Mouse (Mus musculus) thymus, postnatal 10 days (tissue): Measurements from ENCODE around the gene Gm10139.
"Not testable (repeated sequence)": the region's sequence is repeated elsewhere in the genome, so short reads cannot be mapped to it uniquely, and the experiment has no call there.

Experiments
- DNase-seq, 2 experiments: peaks; one replicate each; pipeline ENCODE4 v3.0.0; 2021; ENCODE audit warnings: low spot score in 2 of 2

Gene Gm10139

DNA sequence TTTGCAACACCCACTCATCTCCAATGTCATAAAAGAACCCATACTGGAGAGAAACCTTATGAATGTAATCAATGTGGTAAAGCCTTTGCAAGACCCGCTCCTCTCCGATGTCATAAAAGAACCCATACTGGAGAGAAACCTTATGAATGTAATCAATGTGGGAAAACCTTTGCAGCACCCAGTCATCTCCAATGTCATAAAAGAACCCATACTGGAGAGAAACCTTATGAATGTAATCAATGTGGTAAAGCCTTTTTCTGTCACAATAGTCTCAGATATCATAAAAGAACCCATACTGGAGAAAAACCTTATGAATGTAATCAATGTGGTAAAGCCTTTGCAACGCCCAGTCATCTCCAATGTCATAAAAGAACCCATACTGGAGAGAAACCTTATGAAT is at the start of gene Gm10139:
Gene Gm10139, plus strand, starts transcription at position 301 of the 400 bp plus-strand sequence.
- DNase-seq, result not testable (repeated sequence)

DNA sequence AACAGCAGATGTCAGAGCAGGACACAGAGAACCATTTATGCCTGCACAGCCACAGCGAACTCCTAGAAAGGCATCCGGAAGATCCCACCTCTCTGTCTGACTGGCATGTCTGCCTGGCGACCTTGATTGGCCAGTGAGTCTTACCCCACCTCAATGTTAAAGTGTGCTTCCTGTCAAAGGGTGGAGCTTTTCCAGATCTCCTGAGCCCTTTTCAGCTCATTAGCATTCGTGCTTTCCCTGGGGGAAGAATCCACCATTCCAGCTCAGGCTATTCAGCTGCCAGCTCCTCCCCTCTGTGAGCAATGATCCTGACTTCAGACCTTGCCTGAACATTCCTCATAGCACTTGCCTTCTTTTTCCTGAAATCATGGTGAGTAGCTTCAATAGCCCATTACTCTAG is 45.2 kb downstream of the Gm10139 start:
- not testable (repeated sequence) for DNase-seq
